Mouse (Mus musculus): ENCODE measurements around the gene Snta1.

The Snta1 gene

DNA sequence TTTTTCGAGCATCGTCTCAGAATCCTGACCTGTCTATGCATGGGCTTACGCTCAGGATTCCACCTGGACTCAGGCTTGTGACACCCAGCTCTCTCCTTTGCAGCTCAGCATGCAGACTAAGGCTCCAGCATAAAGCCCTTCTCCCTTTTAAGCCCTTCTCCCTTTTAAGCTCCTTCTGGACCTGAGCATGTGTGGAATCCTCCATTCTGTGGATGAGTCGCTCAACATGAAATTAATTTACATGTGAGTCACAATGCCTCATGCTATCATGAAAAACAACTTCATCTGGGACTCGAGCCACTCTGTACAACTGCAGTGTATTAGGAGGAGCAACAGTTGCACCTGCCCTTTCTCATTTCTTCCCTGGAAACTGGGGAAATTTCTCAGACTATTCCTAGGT is 14.3 kb upstream of the Snta1 start:
- DNase-seq (ENCODE audit: low read depth, low spot score) = no peak

GRCm38 (mm10) chr2:154420942-154421731 is 13.2 kb upstream of the Snta1 start:
- peak; percentile 76 for DNase-seq (ENCODE audit: low read depth, low spot score)

GRCm38 (mm10) chr2:154419631-154420515 is 12.0 kb upstream of the Snta1 start:
- no peak for DNase-seq (ENCODE audit: low read depth, low spot score)

DNA sequence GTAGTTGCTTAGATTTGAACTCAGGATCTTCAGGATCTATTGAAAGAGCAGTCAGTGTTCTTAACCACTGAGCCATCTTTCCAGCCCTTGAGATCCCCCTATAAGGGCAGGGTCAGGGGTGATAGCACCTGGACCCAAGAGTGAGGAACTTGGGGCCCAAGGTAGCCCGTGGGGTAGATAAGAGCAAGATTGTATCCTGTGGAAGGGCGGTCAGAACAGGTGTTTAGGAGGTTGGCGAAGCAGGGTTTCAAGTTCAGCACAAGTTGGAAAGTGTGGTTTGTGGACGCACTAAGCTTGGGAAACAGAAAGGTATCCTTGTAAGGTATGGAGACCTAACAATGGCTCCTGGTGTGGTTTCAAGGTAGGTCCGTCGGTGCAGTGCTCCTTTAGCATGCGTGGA is 10.1 kb upstream of the Snta1 start:
- DNase-seq (ENCODE audit: low read depth, low spot score) = no peak

DNA sequence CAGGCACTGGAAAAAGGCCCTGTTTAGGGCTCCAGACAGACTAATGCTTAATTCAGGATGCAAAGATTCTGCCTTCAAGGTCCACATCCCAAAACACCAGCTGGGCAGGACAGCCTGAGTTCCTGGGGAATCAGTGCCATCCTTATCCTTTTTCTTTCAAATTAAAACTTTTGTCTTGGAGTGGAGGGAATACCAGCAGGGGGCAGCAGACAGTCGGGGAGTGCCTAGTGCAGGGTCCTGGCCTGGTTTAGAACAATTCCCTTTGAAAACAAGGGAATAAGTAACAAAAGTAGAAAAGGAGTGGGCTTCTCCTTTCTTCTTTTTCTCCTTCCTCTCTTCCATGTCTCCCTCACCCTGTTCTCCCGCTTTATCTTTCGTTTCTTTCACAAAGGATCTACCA is 9.2 kb upstream of the Snta1 start:
- peak; percentile 61 for DNase-seq (ENCODE audit: low read depth, low spot score)

DNA sequence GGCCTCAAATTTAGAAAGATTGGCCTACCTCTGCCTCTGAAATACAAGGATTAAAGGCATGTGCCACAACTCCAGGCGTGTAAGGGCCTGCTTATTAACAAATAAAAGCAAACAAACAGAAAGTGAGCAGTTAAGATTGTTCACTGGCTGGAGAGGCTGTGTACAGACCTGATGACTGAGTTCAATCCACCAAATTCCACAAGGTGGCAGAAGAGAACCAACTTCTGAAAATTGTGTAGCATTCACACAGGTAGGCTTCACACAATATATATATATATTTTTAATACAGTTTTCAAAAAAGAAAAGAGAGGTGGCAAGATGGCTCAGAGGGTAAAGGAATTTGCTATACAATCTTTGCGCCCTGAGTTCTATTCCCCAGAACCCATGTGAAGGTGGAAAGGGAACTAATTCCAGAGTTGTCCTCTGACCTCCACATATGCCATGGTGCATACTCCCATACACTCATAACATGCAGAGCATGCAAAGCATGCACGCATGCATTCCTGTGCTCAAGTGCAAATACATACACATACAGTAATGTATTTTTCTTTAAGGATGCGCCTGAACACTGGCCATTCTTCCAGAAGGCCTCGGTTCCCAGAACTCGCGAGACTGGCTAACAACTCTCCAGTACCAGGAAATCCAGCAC is 4.2 kb upstream of the Snta1 start:
- peak; percentile 60 for DNase-seq (ENCODE audit: low read depth, low spot score)

- DNase-seq (ENCODE audit: low read depth, low spot score) = no peak
These were observed 2.5 kb upstream of the Snta1 start for GRCm38 (mm10) chr2:154410355-154410754.

GRCm38 (mm10) chr2:154407063-154407642 is 746 bp downstream of the Snta1 start:
- no peak for DNase-seq (ENCODE audit: low read depth, low spot score)

DNA sequence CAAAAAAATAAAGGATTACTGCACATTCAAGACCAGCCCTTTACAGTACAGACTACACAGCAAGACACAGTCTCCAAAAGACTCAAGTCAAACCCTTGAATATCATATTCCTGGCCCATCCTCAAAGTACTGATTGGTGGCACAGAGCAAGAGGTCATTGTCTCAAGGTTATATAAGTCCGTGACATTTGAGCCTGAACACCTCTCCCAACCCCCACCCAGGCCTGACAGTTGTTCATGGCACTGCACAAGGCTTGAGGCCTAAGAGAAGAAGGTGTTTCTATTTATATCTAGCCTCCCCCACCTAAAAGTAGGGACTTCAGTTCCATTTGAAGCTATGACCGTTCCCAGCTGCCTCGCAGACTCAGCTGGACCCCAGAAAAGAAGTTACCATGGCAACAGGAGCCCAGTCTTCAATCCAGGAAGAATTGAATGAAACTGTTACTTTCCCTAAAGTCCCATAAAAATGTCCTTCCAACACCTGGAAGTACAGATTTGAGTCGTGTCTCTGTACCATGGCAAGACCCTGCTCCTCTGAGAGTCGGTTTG is 2.4 kb downstream of the Snta1 start:
- no peak for DNase-seq (ENCODE audit: low read depth, low spot score)

DNA sequence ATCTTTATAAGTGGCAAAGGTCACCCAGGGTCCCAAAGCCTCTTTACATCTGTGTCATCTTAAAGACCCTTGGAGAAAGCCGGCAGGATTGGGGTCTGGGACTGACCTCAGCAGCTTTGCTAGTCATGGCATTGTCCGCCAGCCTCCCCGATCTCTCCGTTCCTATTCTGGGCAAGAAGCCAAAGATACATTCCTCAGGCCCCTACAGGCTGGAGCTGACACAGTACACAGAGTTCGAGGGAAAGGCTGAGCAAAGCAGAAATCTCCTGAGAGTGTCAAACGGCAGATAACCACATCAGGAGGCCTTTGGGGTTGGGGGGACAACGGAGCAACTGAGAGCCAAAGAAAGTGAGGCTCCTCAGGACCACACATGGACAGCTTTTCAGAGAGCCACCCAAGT is 5.1 kb downstream of the Snta1 start:
- DNase-seq (ENCODE audit: low read depth, low spot score) = no peak

DNA sequence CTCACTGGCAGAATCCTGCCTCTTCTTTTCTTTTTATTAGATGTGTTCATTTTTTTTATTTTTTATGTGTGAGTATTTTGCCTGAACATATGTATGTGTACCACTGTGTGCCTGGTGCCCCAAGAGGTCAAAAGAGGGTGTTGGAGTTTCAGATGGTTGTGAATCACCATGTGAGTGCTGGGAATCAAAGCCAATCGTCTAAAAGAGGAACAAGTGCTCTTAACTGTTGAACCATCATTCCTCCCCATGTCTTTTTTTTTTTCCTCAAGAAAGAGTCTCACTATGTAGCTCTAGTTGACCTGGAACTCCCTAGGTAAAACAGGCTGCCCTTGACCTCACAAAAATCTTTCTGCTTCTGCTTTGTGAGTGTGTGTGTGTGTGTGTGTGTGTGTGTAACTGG is 5.9 kb downstream of the Snta1 start:
- DNase-seq (ENCODE audit: low read depth, low spot score) = no peak

DNA sequence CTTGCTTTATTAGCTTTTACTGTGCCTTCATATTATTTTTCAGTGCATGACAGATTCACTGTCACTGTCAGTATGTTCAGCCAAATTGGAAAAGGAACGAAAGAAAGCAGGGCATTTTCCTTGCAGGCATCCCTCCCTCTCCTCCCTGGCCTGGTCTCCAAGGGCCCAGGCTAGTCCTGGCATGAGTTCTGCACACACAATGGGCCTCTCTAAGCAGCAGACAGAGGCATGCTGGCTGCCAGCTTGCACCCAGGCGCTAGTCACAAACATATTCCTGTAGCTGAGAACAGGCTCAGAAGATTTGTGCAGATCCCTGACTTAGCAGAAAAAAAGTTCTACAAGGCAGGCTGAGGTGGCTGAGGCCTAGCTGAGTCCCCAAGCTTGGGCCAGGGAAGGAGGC is 8.6 kb downstream of the Snta1 start:
- DNase-seq (ENCODE audit: low read depth, low spot score) = no peak

GRCm38 (mm10) chr2:154398267-154398666 is 9.6 kb downstream of the Snta1 start:
- DNase-seq (ENCODE audit: low read depth, low spot score) = no peak

- DNase-seq (ENCODE audit: low read depth, low spot score) = no peak
These were observed 11.4 kb downstream of the Snta1 start for GRCm38 (mm10) chr2:154396529-154396928.

GRCm38 (mm10) chr2:154394602-154395001 is 13.3 kb downstream of the Snta1 start:
- no peak for DNase-seq (ENCODE audit: low read depth, low spot score)

- DNase-seq (ENCODE audit: low read depth, low spot score) = no peak
These were observed 17.5 kb downstream of the Snta1 start for GRCm38 (mm10) chr2:154390180-154390964.

- DNase-seq (ENCODE audit: low read depth, low spot score) = no peak
These were observed 28.8 kb downstream of the Snta1 start for GRCm38 (mm10) chr2:154379103-154379502.

DNA sequence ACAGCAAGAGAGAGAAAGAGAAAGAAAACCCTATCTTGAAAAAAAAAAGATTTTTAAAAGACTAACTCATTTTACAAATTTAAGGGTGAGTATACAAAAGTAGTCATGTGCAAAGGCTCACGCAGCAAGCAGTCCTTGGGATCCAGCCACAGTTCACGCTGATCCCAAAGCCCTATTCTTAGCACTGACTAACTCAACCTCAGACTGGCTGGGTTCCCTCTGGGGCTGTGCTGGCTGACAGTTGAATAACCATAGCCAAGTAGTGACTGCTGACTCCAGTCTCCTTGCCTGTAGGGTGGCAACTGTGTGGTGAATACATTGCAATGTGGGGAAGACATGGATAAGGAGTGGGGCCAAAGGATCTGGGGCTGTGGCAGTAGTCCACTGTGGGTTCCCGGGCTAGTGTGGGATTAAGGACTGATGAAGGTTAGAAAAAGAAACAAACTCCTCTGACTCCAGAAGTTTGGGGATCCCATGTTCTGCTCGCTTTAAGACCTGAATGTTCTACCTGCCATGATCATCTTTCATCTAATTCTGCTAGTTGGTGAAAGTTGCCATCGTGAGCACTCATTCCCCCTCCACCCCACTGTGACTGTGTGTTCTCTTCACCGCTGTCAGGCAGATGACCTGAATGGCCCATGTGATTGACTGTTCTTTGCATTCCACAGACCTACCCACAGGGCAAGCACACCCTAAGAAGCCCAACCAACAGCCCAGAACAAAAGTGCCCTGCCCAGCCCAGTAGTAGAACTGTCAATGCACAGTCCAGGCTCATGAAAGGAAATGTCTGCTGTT is 32.9 kb downstream of the Snta1 start:
- DNase-seq (ENCODE audit: low read depth, low spot score) = no peak

GRCm38 (mm10) chr2:154373961-154374632 is 33.8 kb downstream of the Snta1 start:
- peak; percentile 43 for DNase-seq (ENCODE audit: low read depth, low spot score)
